Mouse (Mus musculus): Measurements from ENCODE around the gene Gm10135. TPM values are rescaled to one million over a fixed set of nuclear protein-coding genes. Genes with fewer than 3 reads are reported as not detected.
"Not testable (repeated sequence)": the region's sequence is repeated elsewhere in the genome, so short reads cannot be mapped to it uniquely, and the experiment has no call there.

Gm10135 gene
- polyA plus RNA-seq, 1 experiment from 2014 or later = not detected

DNA sequence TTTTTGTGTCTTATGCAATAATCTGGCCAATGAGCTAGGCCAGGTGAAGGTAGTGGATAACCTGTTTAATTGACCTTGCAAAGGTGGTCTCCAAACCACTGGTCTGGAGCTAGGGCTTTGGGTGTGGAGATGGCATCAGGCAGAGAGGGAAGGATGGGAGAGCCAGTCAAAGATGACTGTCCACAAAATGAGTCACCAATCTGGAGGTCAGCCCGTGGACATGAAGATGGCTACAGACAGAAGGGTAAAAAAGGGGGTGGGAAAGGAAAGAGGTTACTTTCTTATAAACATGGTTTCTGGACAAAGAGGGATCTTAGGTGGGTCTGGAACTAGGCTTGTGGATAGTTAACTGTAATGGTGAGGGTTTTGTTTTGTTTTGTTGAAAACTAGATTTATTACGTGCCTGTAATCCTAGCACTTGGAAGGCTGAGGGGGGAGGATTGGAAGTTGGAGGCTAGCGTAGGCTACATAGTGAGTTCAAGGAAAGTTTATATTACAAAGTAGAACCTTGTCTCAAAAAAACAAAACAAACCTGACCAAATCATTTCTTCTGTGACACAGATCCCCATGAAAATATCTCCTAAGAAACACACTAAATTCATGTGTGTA is 20.4 kb downstream of the Gm10135 start:
- no peaks in the 10 kb centered on the region for H3K27me3 ChIP-seq
- H3K9ac ChIP-seq = no peak overlapping the region
- no peak for ATAC-seq (ENCODE audit: low FRiP score)
- H3K4me1 ChIP-seq (replicated peaks) = no peaks in the 10 kb centered on the region
- no peak overlapping the region for H3K4me3 ChIP-seq
- no peaks in the 10 kb centered on the region for H3K9me3 ChIP-seq
- no peak overlapping the region for H3K4me2 ChIP-seq
- H3K36me3 ChIP-seq = peaks cover 16% of the 10 kb centered on the region
- H3K27ac ChIP-seq = no peak overlapping the region
- 93% methylated on average over 3 of the region's 3 CpGs for WGBS

DNA sequence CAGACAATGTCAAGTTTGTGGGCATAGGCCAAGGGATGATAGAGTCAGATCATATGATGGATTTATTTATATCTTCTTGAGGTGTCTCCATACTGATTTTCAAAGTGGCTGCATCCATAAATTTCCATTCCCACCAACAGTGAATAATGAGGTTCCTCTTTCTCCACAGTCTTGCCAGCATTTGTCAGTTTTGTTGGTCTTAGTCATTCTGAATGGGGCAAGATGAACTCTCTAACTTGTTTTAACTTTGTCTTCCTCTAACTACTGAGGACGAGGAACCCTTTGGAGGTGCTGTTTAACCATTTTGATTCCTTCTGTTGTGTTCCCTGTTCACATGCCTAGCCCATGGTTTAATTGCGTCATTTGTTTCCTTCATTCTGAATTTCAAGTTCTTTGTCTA is 24.2 kb downstream of the Gm10135 start:
- Histone ChIP-seq H3K9me3 (no peaks in the 10 kb centered on the region), H3K9ac (no peak overlapping the region), H3K4me3 (no peak overlapping the region), H3K27ac (no peak overlapping the region), H3K4me1 (replicated peaks) (0 out of 2 replicates have a peak, but pooled peaks cover 2% of the 10 kb centered on the region), H3K27me3 (no peaks in the 10 kb centered on the region), H3K4me2 (no peak overlapping the region), H3K36me3 (peaks cover 21% of the 10 kb centered on the region)
- ATAC-seq (ENCODE audit: low FRiP score) = no peak
- 91% methylated on average over 2 of the region's 2 CpGs for WGBS

DNA sequence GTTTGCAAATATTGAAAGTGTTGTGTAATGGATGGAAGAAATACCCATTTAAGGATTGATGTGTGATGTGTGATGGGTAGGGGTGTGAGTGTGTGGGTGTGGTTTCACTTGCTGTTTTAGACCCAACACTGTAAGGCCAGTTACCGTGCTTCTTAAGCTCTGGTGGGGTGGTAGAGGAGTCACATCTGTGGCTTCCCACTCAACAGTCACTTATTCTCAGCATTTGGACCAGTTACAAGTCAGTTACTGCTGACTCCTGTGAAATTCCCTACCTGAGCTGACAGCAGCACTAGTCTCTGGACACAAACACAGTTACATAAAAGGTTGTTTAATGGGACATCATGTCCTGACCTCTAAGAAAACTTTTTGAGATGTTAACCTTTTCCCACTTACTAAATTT is 26.4 kb downstream of the Gm10135 start:
- H3K9ac ChIP-seq = no peak overlapping the region
- H3K27ac ChIP-seq = no peak overlapping the region
- H3K9me3 ChIP-seq = no peaks in the 10 kb centered on the region
- WGBS = 93% methylated on average over 1 of the region's 1 CpGs
- H3K4me2 ChIP-seq = no peak overlapping the region
- H3K27me3 ChIP-seq = no peaks in the 10 kb centered on the region
- no peak for ATAC-seq (ENCODE audit: low FRiP score)
- peaks cover 21% of the 10 kb centered on the region for H3K36me3 ChIP-seq
- 0 out of 2 replicates have a peak, but pooled peaks cover 2% of the 10 kb centered on the region for H3K4me1 ChIP-seq (replicated peaks)
- H3K4me3 ChIP-seq = no peak overlapping the region

DNA sequence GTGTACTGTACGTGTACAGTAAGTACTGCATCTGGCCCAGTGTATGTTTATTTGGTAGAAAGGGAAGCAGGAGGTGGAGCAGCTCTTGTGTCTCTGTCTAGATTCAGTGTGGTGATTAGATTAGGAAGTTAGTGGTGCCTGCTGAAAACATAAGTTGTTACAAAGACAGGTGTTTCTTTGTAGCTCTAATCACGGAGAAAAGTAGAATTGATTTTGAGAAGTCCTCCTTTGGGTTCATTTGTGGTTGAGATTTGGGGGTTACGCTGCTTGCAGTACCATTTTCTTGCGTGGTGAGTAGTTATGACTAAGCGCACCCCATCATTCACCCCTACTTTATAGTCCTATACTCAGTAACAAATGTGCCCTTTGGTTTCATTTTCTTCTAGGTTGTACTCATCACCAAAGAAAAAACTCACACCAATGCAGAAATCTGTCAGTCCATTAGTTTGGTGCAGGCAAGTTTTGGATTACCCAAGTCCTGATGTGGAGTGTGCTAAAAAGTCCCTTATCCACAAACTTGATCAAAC is 33.5 kb downstream of the Gm10135 start:
- H3K4me3 ChIP-seq = no peak overlapping the region
- no peak for ATAC-seq (ENCODE audit: low FRiP score)
- H3K36me3 ChIP-seq = peaks cover 7% of the 10 kb centered on the region
- H3K4me2 ChIP-seq = no peak overlapping the region
- WGBS = 96% methylated on average over 5 of the region's 5 CpGs
- H3K27me3 ChIP-seq = no peaks in the 10 kb centered on the region
- no peak overlapping the region for H3K9ac ChIP-seq
- H3K27ac ChIP-seq = no peak overlapping the region
- no peaks in the 10 kb centered on the region for H3K4me1 ChIP-seq (replicated peaks)
- H3K9me3 ChIP-seq = no peaks in the 10 kb centered on the region

DNA sequence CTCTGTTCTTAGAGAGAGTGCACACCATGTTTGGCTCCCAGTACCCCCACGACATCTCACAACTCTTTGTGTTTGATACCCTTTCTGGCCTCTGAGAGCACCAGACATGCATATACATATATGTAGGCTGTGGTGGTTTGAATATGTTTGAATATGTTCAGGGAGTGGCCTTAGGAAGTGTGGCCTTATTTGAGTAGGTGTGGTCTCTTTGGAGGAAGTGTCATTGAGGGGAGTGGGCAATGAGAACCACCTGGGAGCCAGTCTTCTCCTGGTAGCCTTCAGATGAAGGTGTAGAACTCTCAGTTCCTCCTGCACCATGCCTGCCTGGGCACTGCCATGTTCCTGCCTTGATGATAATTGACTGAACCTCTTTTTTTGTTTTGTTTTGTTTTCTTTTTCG is 35.2 kb downstream of the Gm10135 start:
- H3K36me3 ChIP-seq = peaks cover 7% of the 10 kb centered on the region
- no peaks in the 10 kb centered on the region for H3K4me1 ChIP-seq (replicated peaks)
- WGBS = 95% methylated on average over 2 of the region's 2 CpGs
- H3K9me3 ChIP-seq = no peaks in the 10 kb centered on the region
- no peak overlapping the region for H3K27ac ChIP-seq
- no peak for ATAC-seq (ENCODE audit: low FRiP score)
- H3K4me3 ChIP-seq = no peak overlapping the region
- no peaks in the 10 kb centered on the region for H3K27me3 ChIP-seq
- no peak overlapping the region for H3K9ac ChIP-seq
- no peak overlapping the region for H3K4me2 ChIP-seq

DNA sequence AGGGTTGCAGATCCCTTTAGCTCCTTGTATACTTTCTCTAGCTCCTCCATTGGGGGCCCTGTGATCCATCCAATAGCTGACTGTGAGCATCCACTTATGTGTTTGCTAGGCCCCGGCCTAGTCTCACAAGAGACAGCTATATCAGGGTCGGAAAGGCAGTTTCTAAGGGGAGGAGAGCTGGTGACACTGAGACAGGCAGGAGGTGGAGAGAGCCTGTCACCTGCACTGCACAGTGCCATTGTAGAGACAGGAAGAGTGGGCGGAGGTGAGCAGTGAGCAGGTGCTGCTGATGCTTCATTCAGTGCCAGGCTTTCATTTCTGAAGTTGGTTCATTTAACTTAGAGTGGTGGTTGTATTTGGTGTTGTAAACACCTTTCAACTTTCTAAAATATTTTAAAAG is 36.1 kb downstream of the Gm10135 start:
- not testable (repeated sequence) for H3K27ac ChIP-seq; H3K4me1 ChIP-seq (replicated peaks); H3K27me3 ChIP-seq; H3K9me3 ChIP-seq; H3K4me2 ChIP-seq; H3K9ac ChIP-seq; H3K4me3 ChIP-seq; ATAC-seq (ENCODE audit: low FRiP score)
- peaks cover 11% of the 10 kb centered on the region for H3K36me3 ChIP-seq
- WGBS = 95% methylated on average over 3 of the region's 3 CpGs

DNA sequence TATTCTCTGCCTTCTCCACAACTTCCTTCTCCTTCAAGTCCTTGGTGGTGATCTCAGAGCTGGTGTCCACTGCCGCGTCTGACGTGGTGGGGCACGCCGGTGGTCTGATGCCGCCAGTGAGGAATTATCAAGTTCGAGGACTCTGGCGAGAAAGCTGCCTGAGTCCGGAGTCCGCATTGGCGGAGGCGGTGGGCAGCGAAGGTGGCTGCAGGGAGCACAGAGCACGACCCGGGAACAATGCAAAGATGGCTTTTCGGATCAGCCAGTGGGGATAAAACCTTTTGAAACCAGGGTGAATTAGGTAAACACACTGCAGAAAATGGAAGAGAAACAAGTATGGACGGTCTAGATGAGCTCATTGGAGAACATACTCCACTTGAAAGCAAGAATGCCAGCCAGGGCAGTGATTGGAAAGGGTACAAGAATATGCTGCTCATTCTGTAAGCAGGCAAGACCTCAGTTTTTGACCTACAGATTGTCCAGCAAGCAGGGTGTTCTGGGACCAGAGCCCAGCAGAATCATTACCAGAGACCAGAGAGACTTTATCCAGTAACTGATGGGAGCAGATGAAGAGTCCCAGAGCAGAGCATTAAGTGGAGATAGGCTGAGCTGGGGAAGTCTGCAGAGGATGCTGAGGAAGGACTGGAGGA is 41.4 kb downstream of the Gm10135 start:
- WGBS = 94% methylated on average over 17 of the region's 17 CpGs
- no peak overlapping the region for H3K4me3 ChIP-seq
- H3K36me3 ChIP-seq = peaks cover 10% of the 10 kb centered on the region
- H3K27ac ChIP-seq = no peak overlapping the region
- H3K9me3 ChIP-seq = no peaks in the 10 kb centered on the region
- H3K4me2 ChIP-seq = no peak overlapping the region
- no peaks in the 10 kb centered on the region for H3K27me3 ChIP-seq
- ATAC-seq (ENCODE audit: low FRiP score) = no peak
- no peaks in the 10 kb centered on the region for H3K4me1 ChIP-seq (replicated peaks)
- H3K9ac ChIP-seq = no peak overlapping the region

DNA sequence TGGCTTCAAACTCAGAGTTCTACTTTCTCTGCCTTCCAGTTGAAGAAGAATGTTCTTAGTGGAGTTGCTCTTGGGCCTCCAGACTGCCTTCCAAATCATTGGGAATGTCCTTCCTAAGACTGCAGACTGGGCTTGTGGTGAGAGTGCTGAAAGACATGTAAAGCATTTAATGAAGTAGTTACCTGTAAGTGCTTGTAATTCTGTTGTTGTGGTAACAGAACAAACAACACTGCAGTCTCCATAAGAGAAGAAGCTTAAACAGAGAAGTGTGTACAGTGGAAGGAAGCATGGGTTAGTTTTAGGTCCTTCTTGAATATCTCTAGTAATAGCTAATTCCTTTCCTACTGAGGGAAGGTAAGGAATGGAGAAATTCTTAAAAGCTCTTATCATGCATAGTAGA is 47.4 kb downstream of the Gm10135 start:
- ATAC-seq (ENCODE audit: low FRiP score) = no peak
- Histone ChIP-seq H3K9ac (no peak overlapping the region), H3K27me3 (no peaks in the 10 kb centered on the region), H3K27ac (no peak overlapping the region), H3K4me1 (replicated peaks) (peaks cover 4% of the 10 kb centered on the region; the same call in 1 of the 2 replicates), H3K9me3 (no peaks in the 10 kb centered on the region), H3K36me3 (no peaks in the 10 kb centered on the region), H3K4me2 (no peak overlapping the region), H3K4me3 (no peak overlapping the region)

DNA sequence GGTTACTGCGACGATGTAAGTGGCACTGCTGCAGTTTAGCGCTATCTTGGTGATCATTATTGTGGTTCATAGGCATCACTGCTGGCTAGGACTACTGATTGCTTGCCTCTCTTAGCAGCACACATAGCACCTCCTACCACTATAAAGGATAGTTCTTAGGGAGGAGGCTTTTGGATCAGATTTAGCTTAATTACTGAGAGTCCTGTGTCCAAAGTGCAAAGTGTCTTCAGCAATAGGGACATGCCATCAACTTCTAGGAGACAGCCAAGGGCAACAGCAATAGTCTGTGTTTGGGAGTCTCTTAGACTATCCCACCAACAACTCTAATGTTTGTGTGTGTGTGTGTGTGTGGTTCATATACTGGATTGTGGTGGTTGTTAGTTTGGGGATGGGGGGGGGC is 51.7 kb downstream of the Gm10135 start:
- Histone ChIP-seq H3K4me2 (no peak overlapping the region), H3K27me3 (no peaks in the 10 kb centered on the region), H3K36me3 (no peaks in the 10 kb centered on the region), H3K4me3 (no peak overlapping the region), H3K9me3 (no peaks in the 10 kb centered on the region), H3K27ac (no peak overlapping the region), H3K4me1 (replicated peaks) (peaks cover 20% of the 10 kb centered on the region), H3K9ac (no peak overlapping the region)
- no peak for ATAC-seq (ENCODE audit: low FRiP score)
- WGBS = 96% methylated on average over 3 of the region's 3 CpGs

DNA sequence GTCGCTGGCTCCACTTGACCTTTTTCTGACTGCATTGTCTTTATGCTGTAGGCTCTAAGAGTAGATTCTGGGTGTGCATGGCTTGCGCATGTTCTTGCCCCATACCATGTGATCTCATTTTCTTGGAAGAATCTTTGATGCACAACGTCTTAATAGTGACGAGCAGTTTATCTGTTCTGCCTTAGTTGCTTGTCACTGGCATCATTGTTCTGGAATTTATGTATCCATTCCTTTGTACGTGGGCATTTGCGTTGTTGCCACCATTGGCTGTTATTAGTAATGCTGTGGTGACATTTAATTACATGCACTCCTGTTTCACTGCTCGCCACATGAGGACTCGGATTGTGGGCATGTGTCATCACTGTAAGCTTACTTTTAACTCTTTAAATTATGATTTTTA is 53.3 kb downstream of the Gm10135 start:
- Histone ChIP-seq H3K4me2 (no peak overlapping the region), H3K4me3 (no peak overlapping the region), H3K27me3 (no peaks in the 10 kb centered on the region), H3K27ac (no peak overlapping the region), H3K4me1 (replicated peaks) (peaks cover 31% of the 10 kb centered on the region), H3K36me3 (no peaks in the 10 kb centered on the region), H3K9ac (no peak overlapping the region), H3K9me3 (no peaks in the 10 kb centered on the region)
- ATAC-seq (ENCODE audit: low FRiP score) = no peak
- 81% methylated on average over 8 of the region's 8 CpGs for WGBS

DNA sequence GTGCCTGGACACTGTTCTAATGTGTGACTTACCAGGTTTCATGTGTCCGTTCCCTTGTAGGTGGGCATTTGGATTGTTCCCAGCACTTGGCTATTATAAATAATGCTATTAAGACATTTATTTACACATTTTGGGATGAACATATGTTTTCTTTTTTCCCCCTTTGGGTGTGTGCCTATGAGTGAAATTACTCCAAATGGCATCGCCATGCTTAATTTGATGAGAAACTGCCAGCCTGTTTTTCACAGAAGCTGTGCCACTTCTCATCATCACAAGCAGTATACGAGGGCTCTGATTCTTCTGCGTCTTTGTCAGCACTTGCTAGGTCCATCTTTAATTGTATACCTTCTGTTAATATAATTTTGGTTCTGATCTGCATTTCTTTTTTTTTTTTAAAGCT is 54.1 kb downstream of the Gm10135 start:
- ATAC-seq (ENCODE audit: low FRiP score) = no peak
- H3K9me3 ChIP-seq = no peaks in the 10 kb centered on the region
- no peaks in the 10 kb centered on the region for H3K36me3 ChIP-seq
- H3K4me1 ChIP-seq (replicated peaks) = peaks cover 33% of the 10 kb centered on the region
- H3K4me3 ChIP-seq = no peak overlapping the region
- no peaks in the 10 kb centered on the region for H3K27me3 ChIP-seq
- H3K27ac ChIP-seq = no peak overlapping the region
- 85% methylated on average over 4 of the region's 4 CpGs for WGBS
- H3K9ac ChIP-seq = no peak overlapping the region
- H3K4me2 ChIP-seq = no peak overlapping the region

DNA sequence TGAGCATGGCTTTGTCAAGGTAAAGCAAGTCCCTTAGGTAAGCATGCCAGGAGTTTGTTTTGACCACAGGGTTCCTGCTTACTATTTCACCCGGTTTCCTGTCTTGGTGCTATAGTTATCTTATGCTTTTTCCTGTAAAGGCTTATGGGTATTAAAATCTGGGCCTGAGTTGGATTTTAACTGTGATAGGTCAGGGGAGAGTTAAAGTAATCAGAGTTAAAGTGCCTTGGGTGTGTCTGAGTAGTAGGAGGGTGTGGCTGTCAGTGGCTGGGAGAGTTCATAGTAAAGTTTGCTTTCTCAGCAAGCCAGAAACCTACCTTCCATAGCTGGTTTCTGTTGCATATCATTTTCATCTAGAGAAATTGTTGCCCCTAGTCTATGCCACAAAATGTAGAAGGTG is 57.7 kb downstream of the Gm10135 start:
- Histone ChIP-seq H3K9ac (peak overlapping the region; percentile 100), H3K27me3 (no peaks in the 10 kb centered on the region), H3K36me3 (no peaks in the 10 kb centered on the region), H3K27ac (no peak overlapping the region), H3K4me1 (replicated peaks) (peaks cover 41% of the 10 kb centered on the region), H3K4me2 (peak overlapping the region; percentile 74), H3K4me3 (peak overlapping the region; percentile 93), H3K9me3 (no peaks in the 10 kb centered on the region)
- WGBS = 71% methylated on average over 1 of the region's 1 CpGs
- no peak for ATAC-seq (ENCODE audit: low FRiP score)

DNA sequence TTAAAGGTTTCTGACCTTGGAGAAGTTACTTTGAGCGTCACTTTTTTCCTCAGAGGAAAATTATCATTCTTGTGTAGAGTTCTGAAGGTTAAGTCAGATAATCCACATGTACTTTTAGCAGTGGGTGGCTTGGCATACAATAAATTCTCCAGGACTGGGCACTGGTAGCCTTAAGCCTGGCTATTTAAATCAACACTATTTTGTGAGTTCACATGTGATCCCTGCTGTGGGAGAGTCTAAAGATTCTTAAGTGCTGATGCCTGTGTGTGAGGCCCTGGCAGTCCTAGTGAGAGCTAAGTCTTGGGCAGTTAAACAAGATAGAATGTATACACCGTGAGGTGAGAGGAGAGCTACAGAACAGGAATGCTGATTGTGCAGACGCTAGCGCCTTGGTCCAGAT is 58.5 kb downstream of the Gm10135 start:
- Histone ChIP-seq H3K9ac (peak overlapping the region; percentile 100), H3K27ac (no peak overlapping the region), H3K27me3 (no peaks in the 10 kb centered on the region), H3K36me3 (no peaks in the 10 kb centered on the region), H3K4me1 (replicated peaks) (peaks cover 38% of the 10 kb centered on the region), H3K4me2 (peak overlapping the region; percentile 74), H3K9me3 (no peaks in the 10 kb centered on the region), H3K4me3 (peak overlapping the region; percentile 93)
- ATAC-seq (ENCODE audit: low FRiP score) = no peak
- 54% methylated on average over 4 of the region's 4 CpGs for WGBS

Measured in hindbrain, embryonic 13.5 days (tissue).